Mouse (Mus musculus) heart, adult 9 months (tissue): ENCODE data around the gene Isyna1.

Source experiments
- DNase-seq, 2 experiments: peaks; one replicate each; pipeline ENCODE4 v3.0.0; 2022; ENCODE audit warnings: low spot score in 2 of 2

Isyna1 gene

GRCm38 (mm10) chr8:70622220-70622619, 28.0 kb downstream of the Isyna1 start:
- no peak for DNase-seq

GRCm38 (mm10) chr8:70625104-70625503, 30.9 kb downstream of the Isyna1 start:
- DNase-seq, result no peak

GRCm38 (mm10) chr8:70627041-70627440, 32.9 kb downstream of the Isyna1 start:
- no peak for DNase-seq

GRCm38 (mm10) chr8:70628986-70629490, 34.9 kb downstream of the Isyna1 start:
- DNase-seq, result no peak

GRCm38 (mm10) chr8:70629574-70630531, 35.7 kb downstream of the Isyna1 start:
- peak; percentile 89 to 92 for DNase-seq

GRCm38 (mm10) chr8:70630532-70631381, 36.6 kb downstream of the Isyna1 start:
- DNase-seq, result peak; percentile 60 to 70

GRCm38 (mm10) chr8:70631436-70631835, 37.3 kb downstream of the Isyna1 start:
- DNase-seq, result no peak

- no peak for DNase-seq
Measured at GRCm38 (mm10) chr8:70632346-70632892, 38.2 kb downstream of the Isyna1 start, which contains the start of gene Gdf15. TSS of gene Gdf15 (minus strand) at chr8:70632456.

GRCm38 (mm10) chr8:70634066-70634465, 39.9 kb downstream of the Isyna1 start:
- DNase-seq, result peak; percentile 77 to 83

GRCm38 (mm10) chr8:70635527-70635926, 41.4 kb downstream of the Isyna1 start:
- DNase-seq, result no peak

- DNase-seq, result no peak
Measured at GRCm38 (mm10) chr8:70636838-70637237, 42.7 kb downstream of the Isyna1 start.

- DNase-seq, result no peak
Measured at GRCm38 (mm10) chr8:70638752-70639151, 44.6 kb downstream of the Isyna1 start.

- no peak for DNase-seq
Measured at GRCm38 (mm10) chr8:70643019-70643418, 48.8 kb downstream of the Isyna1 start.

GRCm38 (mm10) chr8:70644065-70644464, 49.9 kb downstream of the Isyna1 start:
- DNase-seq, result no peak

GRCm38 (mm10) chr8:70645501-70646224, 51.5 kb downstream of the Isyna1 start:
- peak; percentile 57 to 62 for DNase-seq

GRCm38 (mm10) chr8:70646369-70646768, 52.2 kb downstream of the Isyna1 start:
- no peak for DNase-seq

- DNase-seq, result no peak
Measured at GRCm38 (mm10) chr8:70646775-70647174, 52.6 kb downstream of the Isyna1 start.
